Mouse (Mus musculus): ENCODE measurements at regions not wholly inside any gene's neighbourhood (a gene's known extent, or its start where the extent isn't known, plus 50 kb on each side); places are given as distances from the start of the nearest gene placed in this dataset.

- no peak for DNase-seq
These were observed 120.8 kb upstream of the Gm26657 start for GRCm38 (mm10) chr4:56619054-56619453.

DNA sequence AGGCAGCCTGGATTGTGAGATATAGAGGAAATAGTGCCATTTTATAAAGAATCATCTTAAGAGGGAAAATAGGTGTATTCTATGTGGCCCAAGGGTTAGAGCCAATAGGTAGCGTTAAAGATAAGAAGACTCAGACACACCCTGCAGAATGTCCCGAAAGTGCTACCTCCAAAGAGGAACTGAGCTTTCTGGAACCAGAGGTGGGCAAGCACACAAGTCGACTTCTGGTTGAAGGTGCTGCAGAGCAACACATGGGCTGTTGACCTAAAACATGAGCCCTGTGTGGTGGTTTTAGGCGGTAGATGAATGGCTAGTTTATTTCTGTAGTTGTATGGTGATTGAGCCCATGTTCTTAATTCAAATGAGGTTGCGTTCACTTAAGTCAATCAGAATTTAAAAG lies 121.4 kb upstream of the Gm26657 start:
- DNase-seq, result no peak

GRCm38 (mm10) chr4:56617661-56618360 lies 122.1 kb upstream of the Gm26657 start:
- no peak for DNase-seq

- DNase-seq, result no peak
These were observed 127.5 kb upstream of the Gm26657 start for GRCm38 (mm10) chr4:56612325-56612724.

- DNase-seq, result no peak
These were observed 128.1 kb upstream of the Gm26657 start for GRCm38 (mm10) chr4:56611751-56612150.

- DNase-seq, result no peak
These were observed 129.6 kb upstream of the Gm26657 start for GRCm38 (mm10) chr4:56610273-56610672.

- no peak for DNase-seq
These were observed 131.2 kb upstream of the Gm26657 start for GRCm38 (mm10) chr4:56608701-56609100.

GRCm38 (mm10) chr4:56598398-56598797 lies 141.5 kb upstream of the Gm26657 start:
- DNase-seq, result no peak

- DNase-seq, result no peak
These were observed 141.9 kb upstream of the Gm26657 start for GRCm38 (mm10) chr4:56597931-56598330.

DNA sequence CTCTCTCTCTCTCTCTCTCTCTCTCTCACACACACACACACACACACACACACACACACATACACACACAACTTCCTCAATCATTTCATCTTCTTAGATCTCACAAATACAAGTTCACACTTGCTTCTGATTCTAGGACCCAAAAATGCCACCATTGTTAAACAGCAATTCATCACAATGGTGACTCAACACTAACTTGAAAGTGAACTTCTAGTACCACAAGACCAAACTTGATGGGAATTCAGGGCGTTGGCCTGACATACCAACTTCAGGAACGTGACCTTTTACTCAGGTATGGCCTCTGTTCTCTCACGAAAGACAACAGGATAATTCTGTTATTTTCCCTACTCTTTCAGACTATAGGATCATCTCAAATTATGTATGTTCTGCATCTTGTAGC lies 157.5 kb upstream of the Gm26657 start:
- no peak for DNase-seq

DNA sequence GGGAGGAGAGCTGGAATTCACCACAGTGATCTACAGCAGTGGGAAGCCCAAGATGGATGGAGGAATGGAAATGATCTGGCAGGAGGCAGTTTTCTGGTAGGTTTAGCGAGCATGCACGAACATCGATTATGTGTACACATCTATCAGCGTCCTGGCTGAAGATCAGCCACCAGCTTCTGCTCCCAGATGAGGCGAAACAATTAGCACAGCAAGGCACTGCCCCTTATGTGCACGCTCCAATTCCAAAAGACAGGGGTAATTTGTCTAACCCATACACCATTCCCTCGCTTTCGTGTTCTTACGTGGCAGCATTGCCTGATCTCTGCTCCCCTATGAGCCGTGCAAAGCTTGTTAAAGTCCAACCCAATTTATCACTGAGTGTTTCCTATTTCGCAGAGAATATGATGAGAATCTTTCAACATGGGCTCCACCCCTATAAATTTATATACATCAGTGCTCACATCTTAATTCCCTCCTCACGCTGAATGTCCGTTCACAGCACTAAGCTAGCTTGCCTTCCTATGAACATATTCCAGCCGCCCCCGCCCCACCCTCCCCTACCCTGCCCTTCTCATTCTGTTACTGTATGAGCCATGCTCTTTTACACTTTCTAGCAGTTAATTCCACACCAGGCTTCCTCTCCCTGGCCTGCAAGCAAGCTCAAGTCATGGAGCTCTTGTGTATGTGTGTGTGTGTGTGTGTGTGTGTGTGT lies 162.9 kb upstream of the Gm26657 start:
- no peak for DNase-seq

DNA sequence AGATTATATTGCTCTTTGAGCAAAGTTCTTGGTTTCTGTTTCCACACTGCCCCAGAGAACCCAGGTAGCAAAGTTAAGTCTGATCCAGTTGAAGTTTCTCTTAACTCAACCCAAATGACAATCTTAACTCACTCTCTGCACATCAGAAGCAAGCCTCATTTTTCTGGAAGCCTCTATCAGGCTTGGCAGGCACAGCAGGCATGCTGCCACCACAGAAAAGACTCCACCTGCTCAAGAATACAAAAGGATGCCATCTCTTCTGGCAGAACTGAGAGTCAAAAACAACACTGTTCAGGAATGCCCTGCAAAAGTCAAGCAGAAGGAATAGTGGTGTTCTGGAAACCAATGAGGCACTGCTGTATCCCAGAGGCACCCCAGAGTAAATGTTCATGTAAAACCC lies 187.7 kb upstream of the Gm26657 start:
- DNase-seq, result no peak

GRCm38 (mm10) chr4:56533344-56533985 lies 206.4 kb upstream of the Gm26657 start:
- DNase-seq, result no peak

GRCm38 (mm10) chr4:56532921-56533320 lies 206.9 kb upstream of the Gm26657 start:
- no peak for DNase-seq

GRCm38 (mm10) chr4:56528571-56528970 lies 211.3 kb upstream of the Gm26657 start:
- DNase-seq, result no peak

DNA sequence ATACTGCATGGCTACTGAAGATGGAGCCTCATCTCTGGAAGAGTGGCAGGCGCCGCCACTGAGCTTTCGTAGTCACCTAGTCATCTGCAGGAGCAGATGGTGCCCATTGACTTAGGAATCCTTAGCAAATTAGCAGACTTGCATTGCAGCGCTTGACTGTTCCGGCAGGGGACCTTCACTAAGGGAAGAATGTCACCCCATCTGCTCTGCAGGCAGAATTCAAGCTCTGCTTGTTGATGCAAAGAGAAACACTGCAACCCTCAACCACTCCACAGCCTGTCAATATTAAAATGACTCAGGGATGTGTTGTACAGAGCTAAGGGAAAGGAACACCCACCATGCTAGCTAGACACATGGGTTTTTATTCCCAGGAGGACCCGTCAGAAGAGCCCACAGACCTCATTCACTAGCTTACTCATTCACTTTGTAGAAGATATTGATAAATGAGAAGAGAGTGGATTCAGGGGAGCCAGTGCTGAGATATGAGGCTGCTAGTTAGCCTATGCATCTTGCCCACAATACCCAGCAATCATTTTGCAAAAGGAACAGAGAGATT lies 215.4 kb upstream of the Gm26657 start:
- DNase-seq, result no peak

GRCm38 (mm10) chr4:56507770-56508169 lies 232.1 kb upstream of the Gm26657 start:
- DNase-seq, result no peak

- DNase-seq, result no peak
These were observed 233.1 kb upstream of the Gm26657 start for GRCm38 (mm10) chr4:56506786-56507185.

- no peak for DNase-seq
These were observed 233.8 kb upstream of the Gm26657 start for GRCm38 (mm10) chr4:56506067-56506466.

DNA sequence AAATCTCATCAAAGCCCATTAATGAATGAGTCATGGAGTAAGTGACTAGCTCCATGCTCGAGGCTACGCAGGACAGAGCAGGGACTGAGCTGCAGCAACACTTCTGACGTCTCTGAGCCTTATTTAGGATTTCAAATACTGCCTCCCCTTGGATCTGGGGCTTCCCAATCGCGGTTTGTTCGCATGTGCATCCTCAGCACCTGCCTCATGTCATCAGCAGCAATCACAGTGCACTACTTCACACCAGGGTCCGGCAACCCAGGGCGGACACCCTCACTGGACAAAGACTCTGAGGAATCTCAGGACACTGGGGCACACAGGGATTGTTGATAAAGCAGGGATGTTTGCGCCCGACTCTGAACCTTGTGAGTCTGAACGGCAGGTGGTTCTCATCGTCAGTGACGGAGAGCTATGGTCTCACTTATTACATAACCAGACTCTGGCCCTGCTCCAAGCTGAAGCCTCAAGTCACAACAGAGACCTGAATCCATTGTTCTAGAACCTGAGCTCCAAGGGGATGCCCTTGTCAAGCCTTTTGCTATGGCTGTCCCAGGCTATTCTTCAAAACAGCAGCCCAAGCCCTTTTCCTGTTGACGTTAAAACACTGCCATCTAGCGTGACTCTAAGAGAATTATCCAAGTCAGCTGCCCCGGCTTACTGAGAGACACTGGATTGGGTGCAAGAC lies 247.2 kb upstream of the Gm26657 start:
- DNase-seq, result peak; percentile 13

DNA sequence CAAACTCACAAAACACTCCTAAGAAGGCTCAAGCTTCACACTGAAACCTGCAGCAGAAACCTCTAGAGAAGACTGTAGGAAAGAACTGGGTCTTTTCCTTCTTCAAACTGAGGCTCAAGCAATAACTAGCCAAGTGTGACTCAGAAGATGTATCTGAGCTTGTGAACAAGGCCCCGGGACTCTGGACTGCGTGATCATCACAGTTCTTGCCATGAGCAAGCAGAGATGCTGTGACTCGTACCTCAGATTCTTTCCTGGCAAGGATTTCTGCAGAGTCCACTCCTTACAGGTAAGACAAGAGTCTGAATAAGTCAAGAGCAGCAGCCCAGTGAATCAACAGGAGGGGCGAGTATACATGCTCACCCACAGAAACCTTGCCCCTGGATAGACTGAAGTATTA lies 250.5 kb upstream of the Gm26657 start:
- no peak for DNase-seq

DNA sequence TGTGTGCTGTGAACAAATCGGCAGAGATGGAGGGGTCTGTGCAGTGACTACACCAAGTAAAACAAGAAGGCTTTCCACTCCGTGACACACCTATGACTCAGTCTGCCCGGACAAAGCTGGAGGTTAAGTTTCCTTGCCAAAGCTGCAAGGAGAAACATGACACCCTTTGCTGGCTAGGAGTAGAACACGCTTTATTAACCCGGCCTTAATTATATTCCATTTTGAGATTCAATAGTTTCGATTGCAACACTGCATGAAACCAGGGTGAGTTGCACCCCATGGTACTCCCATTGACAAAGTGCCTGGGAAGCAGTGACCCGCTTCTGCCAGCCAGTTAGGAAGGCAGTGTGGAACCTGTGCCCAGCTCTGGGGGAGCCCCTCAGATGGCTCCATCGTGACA lies 256.2 kb upstream of the Gm26657 start:
- DNase-seq, result no peak

DNA sequence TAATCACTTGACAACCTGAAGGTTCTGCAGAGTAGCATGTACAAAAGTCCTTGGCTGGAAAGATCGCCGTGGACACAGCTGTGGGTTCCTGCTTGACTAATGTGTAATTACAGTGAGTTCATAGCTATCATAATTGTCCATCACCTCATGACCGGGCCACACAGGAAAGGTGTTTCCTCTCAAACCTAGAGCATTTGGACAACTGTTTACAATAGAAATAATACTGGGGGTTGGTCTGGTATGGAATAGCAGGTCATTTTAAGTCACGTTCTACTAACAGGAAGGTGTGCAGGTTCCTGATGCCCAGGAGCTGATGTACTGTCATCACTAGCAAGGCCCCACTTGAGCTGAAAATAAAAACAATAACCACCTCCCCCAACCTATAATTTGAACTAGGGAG lies 283.1 kb upstream of the Gm26657 start:
- DNase-seq, result no peak

Measured in kidney, adult 11 months (tissue).